Mouse (Mus musculus): Measurements from ENCODE around the gene Ltbp1. TPM values are rescaled to one million over a fixed set of nuclear protein-coding genes. Genes with fewer than 3 reads are reported as not detected.

Gene Ltbp1
- total RNA-seq, 1 experiment from 2014 or later, result 11.0 TPM

GRCm38 (mm10) chr17:75177920-75178867 lies 172.8 kb downstream of the Ltbp1 start:
- no peak for DNase-seq

DNA sequence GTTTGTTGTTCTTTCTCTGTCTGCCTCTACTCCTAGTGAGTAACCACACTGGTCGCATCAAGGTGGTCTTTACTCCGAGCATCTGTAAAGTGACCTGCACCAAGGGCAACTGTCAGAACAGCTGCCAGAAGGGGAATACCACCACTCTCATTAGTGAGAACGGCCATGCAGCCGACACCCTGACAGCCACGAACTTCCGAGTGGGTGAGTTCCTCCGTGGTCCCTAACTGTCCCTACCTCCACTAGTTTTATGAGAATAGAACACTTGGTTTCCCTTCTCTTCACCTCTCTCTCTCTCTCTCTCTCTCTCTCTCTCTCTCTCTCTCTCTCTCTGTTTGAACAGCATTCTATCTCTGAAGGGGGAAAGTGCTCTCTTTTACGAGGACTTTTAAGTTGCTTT lies 173.6 kb downstream of the Ltbp1 start:
- DNase-seq, result no peak

- DNase-seq, result no peak
Observed at GRCm38 (mm10) chr17:75180301-75180700, 174.9 kb downstream of the Ltbp1 start.

DNA sequence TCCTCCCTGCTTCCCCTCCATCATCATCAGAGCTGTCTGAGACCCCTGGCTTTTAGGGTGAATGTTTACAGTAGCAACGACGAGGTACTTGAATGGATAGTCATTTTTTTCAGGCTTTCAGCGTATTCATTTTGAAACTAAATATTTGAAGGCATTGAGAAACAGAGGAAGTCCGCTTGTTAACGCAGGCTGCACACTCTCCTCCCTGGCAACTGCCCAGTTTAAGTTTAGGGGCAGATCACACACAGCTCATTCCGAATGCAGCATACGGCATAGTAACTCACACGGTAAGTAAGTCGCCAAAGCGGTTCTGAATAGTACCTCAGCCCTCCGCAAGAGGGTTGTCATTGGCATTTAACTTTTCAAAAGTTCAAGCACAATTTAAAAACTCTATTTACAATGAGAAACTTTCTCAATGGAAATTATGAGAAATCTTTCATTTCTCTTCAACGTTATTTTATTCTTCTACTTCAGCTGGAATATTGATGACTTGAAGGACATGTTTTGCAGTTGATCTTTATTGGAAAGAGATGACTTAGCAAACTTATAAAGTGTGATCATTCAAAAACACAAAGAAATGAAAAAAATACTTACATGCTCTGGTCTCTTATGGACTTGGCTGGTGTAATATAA lies 175.7 kb downstream of the Ltbp1 start:
- DNase-seq, result no peak

DNA sequence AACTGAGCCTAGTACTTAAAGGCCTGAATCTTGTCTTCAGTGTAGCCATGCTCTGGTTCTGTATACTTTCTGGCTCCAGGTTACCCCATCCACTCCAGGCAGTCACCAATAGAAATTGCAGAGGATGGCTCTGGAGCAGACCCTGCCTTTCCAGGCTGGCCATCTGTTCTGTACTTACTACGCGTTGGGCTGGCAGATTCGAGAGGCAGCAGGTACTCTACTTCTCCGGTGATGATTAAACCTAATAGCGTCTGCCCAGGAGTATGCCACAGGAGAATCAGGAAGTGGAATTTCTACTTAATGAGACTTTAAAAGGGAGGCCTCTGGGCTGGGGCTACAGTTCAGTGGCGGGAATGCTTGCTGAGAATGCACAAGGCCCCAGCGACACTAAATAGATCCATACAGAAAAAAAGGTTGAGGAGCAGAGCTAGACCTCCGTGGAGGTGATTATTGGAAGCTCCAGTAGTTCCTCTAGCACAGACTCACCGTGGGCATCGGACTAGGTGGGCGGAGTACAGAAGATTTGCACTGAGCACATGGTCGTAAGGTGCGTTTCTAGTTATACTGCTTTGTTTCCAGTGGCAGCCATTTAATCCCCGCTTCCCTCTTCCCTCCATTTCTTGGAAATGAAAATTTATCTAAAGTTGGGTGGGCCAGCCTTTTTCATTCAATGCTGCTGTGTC lies 177.1 kb downstream of the Ltbp1 start:
- DNase-seq, result no peak

GRCm38 (mm10) chr17:75186732-75187509 lies 181.6 kb downstream of the Ltbp1 start:
- no peak for DNase-seq

- no peak for DNase-seq
Observed at GRCm38 (mm10) chr17:75196952-75197351, 191.6 kb downstream of the Ltbp1 start.

DNA sequence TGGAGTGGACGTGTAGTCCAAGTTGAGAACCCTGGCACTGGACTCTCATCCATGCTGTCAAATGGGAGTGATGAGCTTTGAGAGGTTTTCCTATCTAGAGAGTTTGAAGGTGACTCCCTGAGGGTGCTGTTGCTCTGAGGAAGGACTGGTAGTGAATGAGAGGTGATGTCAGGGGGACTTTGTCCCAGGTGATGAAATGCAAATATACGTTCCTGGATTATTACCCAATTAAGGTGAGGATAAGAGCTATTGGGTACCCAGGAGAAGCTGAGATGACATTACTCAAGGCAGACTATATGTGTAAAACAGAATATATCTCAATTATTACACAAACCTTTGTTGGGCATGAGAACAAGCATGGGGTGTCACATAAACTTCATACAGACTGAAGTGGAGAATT lies 193.4 kb downstream of the Ltbp1 start:
- DNase-seq, result no peak

DNA sequence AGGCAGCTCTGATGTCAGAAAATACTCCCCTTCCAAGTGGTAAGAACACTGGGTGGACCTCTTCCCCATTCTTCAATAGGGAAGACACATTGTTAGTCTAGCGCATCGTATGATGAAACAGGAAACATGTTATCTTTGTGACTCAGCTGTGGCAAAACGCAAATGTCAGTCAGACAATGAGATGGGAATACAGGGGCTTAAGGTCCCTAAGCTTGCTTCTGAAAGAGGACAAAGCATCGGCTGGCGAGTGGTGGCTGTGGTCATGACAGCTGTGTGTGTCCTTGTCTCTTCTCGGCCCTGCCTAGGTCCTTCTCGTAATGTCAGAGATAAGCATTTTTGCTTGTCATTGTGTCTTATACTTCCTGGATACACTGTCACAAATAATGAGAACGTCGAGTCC lies 194.3 kb downstream of the Ltbp1 start:
- DNase-seq, result no peak

DNA sequence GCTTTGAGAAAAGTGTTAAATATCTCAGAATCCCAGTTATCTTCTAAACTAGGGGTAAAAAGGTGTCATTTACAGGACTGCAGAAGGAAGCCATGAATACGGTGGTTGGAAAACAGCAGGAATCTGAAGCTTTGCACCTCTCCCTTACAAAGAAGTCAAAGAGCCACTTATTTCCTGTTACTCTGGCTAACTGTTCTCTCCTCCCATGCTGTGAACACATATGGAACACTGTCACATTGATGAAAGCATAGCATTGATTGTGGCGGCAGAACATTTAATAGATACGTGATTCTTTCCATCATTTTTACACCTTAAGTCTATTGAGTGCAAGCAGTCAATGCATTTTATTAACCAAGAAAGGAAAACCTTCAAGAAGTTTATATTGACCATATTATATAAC lies 196.9 kb downstream of the Ltbp1 start:
- DNase-seq, result no peak

DNA sequence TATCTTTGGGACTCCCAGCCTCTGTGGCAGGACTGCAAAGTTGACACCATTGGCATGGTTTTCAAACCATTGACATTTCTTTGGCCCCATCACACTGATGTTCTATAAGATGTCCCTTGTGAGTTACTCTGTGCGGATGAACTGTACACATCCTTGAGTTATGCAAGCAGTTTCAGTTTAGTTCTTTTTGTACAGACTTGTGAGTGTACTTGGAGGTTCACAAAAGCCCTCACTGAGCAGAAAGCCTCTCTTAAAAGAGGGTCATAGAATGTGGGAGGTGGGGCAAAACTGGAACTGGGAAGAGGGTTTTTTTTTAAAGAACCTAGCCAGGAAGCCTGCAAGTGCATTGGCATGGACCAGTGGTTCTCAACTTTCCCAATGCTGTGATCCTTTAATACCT lies 198.7 kb downstream of the Ltbp1 start:
- no peak for DNase-seq

- no peak for DNase-seq
Observed at GRCm38 (mm10) chr17:75206281-75206680, 200.9 kb downstream of the Ltbp1 start.

GRCm38 (mm10) chr17:75208164-75208698 lies 202.9 kb downstream of the Ltbp1 start:
- DNase-seq, result no peak

- DNase-seq, result no peak
Observed at GRCm38 (mm10) chr17:75210526-75210925, 205.2 kb downstream of the Ltbp1 start.

DNA sequence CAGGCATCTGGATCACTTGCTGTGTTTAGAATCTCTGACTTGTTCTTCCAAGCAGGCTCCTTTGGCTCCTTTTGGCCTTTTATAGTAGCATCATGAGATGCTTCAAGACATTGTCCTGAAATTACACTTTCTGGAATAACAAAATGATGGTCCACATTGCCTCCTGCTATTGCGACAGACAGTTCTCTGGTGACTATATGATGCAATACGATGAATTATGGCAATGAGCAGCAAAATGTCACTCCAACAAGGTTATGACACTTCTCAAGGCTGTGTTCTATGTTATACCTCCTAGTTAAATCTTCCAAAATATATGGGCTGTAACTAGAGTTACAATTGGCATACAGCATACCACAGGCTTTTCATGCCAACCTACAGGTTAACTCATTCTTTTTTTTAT lies 211.0 kb downstream of the Ltbp1 start:
- no peak for DNase-seq

DNA sequence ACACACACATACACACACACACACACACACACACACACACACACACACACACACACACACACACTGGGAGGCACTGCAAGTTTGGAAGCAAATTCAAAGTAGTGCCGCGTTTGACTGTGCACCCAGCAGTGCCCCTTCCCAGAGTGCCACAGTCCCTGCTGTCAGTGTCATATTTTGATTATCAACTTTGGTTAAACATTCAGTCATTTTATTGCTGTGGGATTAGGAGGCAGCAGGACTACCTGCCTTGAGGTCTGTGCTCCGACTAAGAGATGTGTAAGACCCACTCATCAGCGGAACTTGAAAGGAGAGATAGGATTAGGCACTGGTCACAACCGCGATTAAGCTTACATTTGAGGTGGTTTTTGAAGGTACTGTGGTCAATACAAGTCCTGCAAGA lies 213.3 kb downstream of the Ltbp1 start:
- no peak for DNase-seq

GRCm38 (mm10) chr17:75228321-75228720 lies 223.0 kb downstream of the Ltbp1 start:
- DNase-seq, result no peak

GRCm38 (mm10) chr17:75233206-75233605 lies 227.8 kb downstream of the Ltbp1 start:
- no peak for DNase-seq

DNA sequence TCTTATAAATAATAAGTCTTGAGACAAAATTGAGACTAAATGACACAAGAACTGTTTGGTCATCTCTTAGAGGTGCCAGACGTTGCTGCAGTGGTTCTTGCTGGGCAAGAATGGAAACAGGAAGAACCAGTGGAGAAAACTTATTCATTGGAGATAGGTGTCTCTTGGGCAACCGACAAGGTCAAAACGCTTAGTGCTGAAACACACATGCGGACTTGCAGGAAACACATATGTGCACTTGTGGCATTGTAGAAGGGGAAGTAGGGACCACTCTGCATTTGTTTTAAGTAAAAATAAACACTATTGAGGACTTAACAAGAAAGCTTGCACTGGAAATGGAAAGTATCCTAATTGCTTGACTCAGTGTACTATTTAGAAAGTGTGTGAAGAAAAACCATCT lies 228.6 kb downstream of the Ltbp1 start:
- no peak for DNase-seq

DNA sequence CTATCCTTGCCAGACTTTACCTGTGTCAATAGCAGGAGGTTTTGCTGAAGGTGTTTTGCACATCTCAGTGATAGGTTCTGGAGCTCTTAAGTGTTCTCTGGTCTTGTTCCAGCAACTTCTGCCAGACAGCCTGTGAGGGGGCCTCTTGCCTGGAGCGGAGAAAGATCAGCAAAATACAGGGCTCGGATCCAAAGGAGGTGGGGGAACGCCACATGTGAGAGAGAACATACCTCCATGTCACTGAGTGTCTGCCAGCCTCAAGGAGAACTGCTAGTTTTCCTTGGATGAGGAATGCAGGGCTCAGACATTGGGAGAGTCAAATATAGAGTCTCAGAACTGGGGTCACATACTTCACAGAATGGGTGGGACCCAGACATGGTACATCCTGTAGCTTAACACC lies 230.4 kb downstream of the Ltbp1 start:
- DNase-seq, result no peak

DNA sequence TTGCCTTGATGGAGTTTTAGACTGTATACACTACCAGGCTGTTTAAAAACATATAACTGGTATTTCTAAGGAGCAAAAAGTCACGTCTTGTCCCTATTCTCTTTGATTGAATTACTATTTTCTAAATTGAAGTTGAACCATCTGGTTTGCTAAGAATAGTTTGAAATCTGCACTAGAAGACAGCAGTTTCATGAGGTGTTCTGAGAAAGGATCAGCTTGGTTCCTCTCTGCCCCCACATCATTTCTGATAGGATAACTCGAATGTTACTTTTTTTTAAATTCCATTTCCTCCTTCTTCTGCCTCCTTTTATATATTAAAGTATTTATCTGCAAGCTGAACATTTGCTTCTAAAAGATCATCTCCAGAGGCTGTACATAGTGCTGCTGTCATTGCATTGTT lies 231.2 kb downstream of the Ltbp1 start:
- DNase-seq, result no peak

- DNase-seq, result no peak
Observed at GRCm38 (mm10) chr17:75237456-75237855, 232.1 kb downstream of the Ltbp1 start.
